Mouse (Mus musculus) adrenal gland, adult 18-20 months (tissue): ENCODE results near the gene 1700023F06Rik. TPM values are rescaled to one million over a fixed set of nuclear protein-coding genes. Genes with fewer than 3 reads are reported as not detected.

Experiments
- DNase-seq, 2 experiments: peaks; one replicate each; pipeline ENCODE4 v3.0.0; 2021 to 2022; ENCODE audit warnings: low spot score in 2 of 2
- total RNA-seq, 2 experiments: library from RNA; stranded (reverse); gene quantifications; 1 replicate in 1 of 2; 2 replicates in 1 of 2; pipeline ENCODE4 v1.2.3; 2021

1700023F06Rik gene
- total RNA-seq, 2 experiments from 2014 or later = 0.27 to 0.61 TPM

- no peak for DNase-seq
These were observed 16.0 kb downstream of the 1700023F06Rik start for GRCm38 (mm10) chr11:103192230-103192955.

- peak in 1 of 2 experiments; percentile 60 for DNase-seq
These were observed 23.5 kb downstream of the 1700023F06Rik start for GRCm38 (mm10) chr11:103184891-103185290.

DNA sequence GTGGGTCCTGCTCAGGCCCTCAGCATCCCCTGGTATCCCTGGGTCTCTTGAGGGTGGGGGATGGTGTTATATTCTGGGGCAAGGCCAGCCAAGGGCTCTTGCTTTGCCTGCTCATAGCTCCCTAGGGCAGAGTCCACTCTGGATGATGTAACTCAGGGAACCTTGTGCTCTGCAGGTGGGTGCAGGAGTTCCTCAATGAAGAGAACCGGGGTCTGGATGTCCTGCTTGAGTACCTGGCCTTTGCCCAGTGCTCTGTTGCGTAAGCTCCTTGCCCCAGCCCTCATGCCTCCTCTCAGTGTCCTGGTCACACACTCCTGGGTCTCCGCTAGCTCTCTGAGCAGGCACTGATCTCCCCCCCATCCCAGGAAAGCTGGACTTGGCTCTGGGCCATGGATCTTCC, 26.4 kb downstream of the 1700023F06Rik start:
- DNase-seq = no peak

GRCm38 (mm10) chr11:103181349-103181748, 27.0 kb downstream of the 1700023F06Rik start:
- DNase-seq = no peak

- no peak for DNase-seq
These were observed 27.9 kb downstream of the 1700023F06Rik start for GRCm38 (mm10) chr11:103180426-103180825.

GRCm38 (mm10) chr11:103178748-103179147, 29.6 kb downstream of the 1700023F06Rik start:
- no peak for DNase-seq

DNA sequence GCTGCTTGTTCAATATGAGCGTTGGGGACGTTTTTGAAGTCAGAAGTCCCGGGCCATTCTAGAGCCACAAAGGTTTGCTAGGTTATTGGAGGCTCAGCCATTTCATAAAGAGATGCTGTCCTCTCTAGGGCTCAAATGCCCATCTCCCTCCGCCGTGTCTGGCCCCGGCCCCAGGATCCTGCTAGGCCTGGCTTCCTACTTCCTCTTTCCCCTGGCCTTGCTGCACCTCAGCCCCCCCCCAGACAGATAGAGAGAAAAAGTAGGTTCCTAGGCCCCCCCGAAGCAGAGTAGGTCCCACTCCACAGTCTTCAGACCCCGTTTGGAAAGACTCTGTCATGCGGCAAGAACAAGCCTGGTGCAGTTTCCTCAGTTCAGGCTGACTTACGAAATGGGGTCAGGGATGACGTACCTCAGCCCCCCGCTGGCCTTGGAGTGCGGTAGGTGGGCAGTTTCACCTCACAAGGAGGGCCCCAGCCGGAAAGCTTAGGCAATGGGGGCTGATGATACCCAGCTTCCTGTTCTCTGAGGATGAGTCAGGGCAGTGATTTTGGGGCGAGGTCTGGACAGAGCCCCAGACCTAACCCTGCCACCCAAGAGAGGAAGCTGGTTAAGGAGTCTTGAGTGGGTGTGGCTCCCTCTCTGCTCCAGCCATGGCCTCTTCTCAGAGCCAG, 30.4 kb downstream of the 1700023F06Rik start:
- DNase-seq = no peak

- DNase-seq = no peak
These were observed 31.1 kb downstream of the 1700023F06Rik start for GRCm38 (mm10) chr11:103177216-103177615.

- DNase-seq = no peak
These were observed 31.8 kb downstream of the 1700023F06Rik start for GRCm38 (mm10) chr11:103176510-103176909.

GRCm38 (mm10) chr11:103175688-103176442, 32.5 kb downstream of the 1700023F06Rik start:
- DNase-seq = no peak

DNA sequence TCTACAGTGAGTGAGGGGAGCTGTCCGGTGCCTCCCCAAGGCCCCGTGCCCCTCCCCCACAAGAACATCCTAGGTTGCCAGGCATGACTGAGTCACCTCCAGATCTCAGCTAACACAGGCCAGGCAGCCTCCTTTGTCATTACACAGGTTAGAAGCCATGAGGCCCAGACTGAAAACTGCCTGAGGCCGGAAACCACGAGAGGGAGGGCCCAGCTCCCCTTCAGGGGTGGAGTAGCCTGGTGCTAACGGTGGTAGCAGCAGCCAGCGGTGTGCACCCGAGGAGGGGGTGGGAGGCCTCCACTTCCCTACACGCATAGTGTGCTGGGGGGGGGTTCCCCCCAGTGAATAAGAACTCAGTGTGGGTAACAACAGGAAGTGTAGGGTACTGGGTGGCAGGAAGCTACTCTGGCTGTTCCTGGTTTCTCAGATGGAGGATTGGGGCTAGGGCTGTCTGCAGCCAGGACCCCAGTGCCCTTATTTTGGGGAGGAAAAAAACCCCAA, 33.4 kb downstream of the 1700023F06Rik start:
- DNase-seq = peak in 1 of 2 experiments; percentile 50

- DNase-seq = peak in 1 of 2 experiments; percentile 73
These were observed 33.9 kb downstream of the 1700023F06Rik start for GRCm38 (mm10) chr11:103174411-103174832.

GRCm38 (mm10) chr11:103173771-103174344, 34.5 kb downstream of the 1700023F06Rik start:
- DNase-seq = no peak

- no peak for DNase-seq
These were observed 35.2 kb downstream of the 1700023F06Rik start for GRCm38 (mm10) chr11:103173041-103173770.

GRCm38 (mm10) chr11:103172392-103173040, 35.8 kb downstream of the 1700023F06Rik start:
- no peak for DNase-seq

DNA sequence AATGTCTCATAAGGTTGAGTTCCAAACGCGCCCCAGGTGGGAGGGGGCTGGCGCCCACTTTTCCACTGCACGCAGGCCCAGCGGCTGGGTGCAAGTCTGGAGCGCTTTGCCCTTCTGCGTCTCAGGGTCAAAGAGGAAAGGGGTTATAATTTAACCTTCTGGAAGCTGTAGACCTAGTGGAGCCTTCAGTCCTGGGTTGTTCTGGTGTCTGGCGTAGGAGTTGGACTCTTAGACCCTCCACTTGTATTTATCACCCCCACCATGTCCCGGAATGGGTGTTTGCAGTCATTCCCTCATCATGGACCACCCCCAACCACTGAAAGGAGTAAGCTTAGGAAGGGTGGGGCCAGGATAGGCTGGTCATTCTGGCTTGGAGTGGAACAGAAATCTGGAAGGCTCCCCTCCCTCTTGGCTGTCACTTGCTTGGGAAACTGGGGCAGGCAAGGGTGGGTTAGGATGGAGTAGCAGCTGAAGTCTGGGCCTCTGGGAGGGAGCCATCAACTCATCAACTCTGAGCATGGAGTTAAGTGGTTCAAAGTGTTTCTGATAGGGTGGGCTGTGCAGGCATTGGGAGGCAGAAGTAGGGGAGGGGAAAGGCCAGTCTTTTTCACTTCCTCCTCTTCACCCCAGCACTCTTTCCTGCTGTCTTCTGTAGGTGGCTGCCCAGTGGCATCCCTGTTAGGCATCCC, 36.5 kb downstream of the 1700023F06Rik start:
- no peak for DNase-seq

GRCm38 (mm10) chr11:103171286-103171620, 37.1 kb downstream of the 1700023F06Rik start:
- no peak for DNase-seq

DNA sequence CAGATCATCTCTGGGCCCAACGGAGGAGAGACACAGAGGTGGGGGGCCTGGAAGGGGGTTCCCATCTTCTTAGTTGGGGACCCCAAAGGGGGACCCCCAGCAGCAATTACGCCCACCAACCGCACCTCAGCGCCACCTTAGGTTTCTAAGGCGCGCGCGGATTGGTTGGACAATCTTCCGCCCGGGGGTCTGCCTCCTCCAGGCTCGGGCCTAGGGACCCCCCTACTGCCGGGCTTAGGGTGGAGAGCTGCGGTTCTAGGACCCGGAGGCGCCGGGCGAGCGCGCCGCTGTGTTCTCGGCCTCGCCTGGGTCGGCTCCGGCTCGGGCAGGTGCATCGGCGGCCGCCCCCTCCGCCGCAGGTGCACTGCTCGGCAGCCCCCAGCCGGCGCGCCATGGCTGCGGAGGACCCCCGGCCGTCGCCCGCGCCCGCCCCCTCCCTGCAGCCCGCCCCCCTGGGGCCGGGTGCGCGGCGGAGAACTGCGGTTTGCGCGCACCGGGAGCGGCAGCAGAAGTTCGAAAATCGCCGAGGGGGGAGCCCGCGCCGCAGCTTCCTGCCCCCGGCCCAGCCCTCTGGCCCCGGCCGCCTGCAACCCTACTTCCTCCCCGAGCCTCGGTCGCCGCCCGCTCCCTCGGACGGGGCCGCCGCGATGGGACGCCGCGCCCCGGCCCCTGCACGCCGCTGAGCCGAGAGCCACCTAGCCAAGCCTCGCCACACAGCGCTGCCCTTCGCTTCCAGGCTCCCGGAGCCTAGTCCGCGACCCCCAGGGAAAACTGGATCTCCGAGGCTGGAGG, 37.7 kb downstream of the 1700023F06Rik start, which contains the start of gene Fmnl1:
TSS of gene Fmnl1 (plus strand) at position 614 of the 792 bp plus-strand sequence.
- peak; percentile 47 to 59 for DNase-seq
